Mouse (Mus musculus) C2C12 (cell line): Measurements from ENCODE around the gene Atm.

ENCODE experiments used
- CEBPB ChIP-seq: IDR thresholded peaks from one replicate; pipeline ENCODE4 v1.6.1; 2011; ENCODE audit warnings: low read depth, mild to moderate bottlenecking, control low read depth, moderate library complexity
- CTCF ChIP-seq: IDR thresholded peaks from one replicate; pipeline ENCODE4 v1.5.1; 2011; ENCODE audit not compliant: control insufficient read depth, insufficient read depth, insufficient read length
- MYOD1 ChIP-seq: IDR thresholded peaks from one replicate; pipeline ENCODE4 v1.6.1; 2011; ENCODE audit warnings: low read depth; ENCODE audit not compliant: control insufficient read depth, insufficient read length
- MYOG ChIP-seq: IDR thresholded peaks from one replicate; pipeline ENCODE4 v1.6.1; 2011; ENCODE audit not compliant: control insufficient read depth, insufficient read length; ENCODE audit errors: extremely low read depth
- USF1 ChIP-seq: IDR thresholded peaks from one replicate; pipeline ENCODE4 v1.6.1; 2011; ENCODE audit warnings: low read depth, mild to moderate bottlenecking, control low read depth, moderate library complexity

DNA sequence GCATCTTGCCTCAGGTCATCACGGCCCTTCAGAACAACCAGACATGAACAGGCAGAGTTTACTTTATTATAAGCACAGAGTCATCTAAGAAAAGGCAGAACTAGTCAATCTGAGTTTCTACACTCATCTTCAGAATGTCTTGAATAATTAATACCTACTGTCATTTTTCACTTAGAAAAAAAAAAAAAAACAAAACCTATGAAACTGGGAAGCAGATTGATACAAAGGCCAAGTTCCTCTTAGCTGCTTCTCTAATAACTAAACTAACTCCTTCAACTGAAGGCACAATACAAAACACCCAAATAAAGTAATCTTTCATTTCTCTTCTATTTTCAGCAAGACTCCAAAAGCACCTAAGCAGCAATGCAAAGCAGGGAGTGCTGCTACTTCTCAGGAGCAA lies 85.9 kb downstream of the Atm start:
- TF ChIP-seq USF1 (no peak), CTCF (no peak), CEBPB (no peak), MYOG (no peak), MYOD1 (no peak)
